Mouse (Mus musculus) lung, adult 2 months (tissue): Measurements from ENCODE around the gene Olfr1349.

Source experiments
- CTCF ChIP-seq: fragments of 200-500 bp; IDR thresholded peaks from 2 replicates; pipeline ENCODE4 v1.5.1; 2011; ENCODE audit warnings: mild to moderate bottlenecking, low read length, control low read depth; ENCODE audit not compliant: insufficient read depth
- POLR2A ChIP-seq: fragments of 200-500 bp; IDR thresholded peaks from 2 replicates; pipeline ENCODE4 v1.6.1; 2011; ENCODE audit warnings: low read depth, mild to moderate bottlenecking, control low read depth, low read length, borderline replicate concordance; ENCODE audit errors: extremely low read depth

GRCm38 (mm10) chr7:6526141-6526540, 3.4 kb upstream of the Olfr1349 start:
- no peak for TF ChIP-seq CTCF
- TF ChIP-seq POLR2A = no peak
